Mouse (Mus musculus): Measurements from ENCODE around the gene Foxo4. TPM values are rescaled to one million over a fixed set of nuclear protein-coding genes. Genes with fewer than 3 reads are reported as not detected.

Gene Foxo4
- polyA plus RNA-seq, 1 experiment = 20.0 TPM

GRCm38 (mm10) chrX:101304646-101305045 is 50.3 kb downstream of the Foxo4 start:
- no peak for TF ChIP-seq POLR2AphosphoS2 (IDR thresholded peaks at IDR 0.05; ENCODE audit: insufficient read length, low read depth)
- no peak for TF ChIP-seq MYOG (IDR thresholded peaks at IDR 0.05; ENCODE audit: control insufficient read depth in 1 of 3, insufficient read depth in 1 of 3, insufficient read length in 2 of 3, low read depth in 2 of 3)
- TF ChIP-seq MYOD1 (IDR thresholded peaks at IDR 0.05; ENCODE audit: control insufficient read depth in 1 of 3, insufficient read length in 2 of 3, low read depth in 2 of 3) = no peak
- no peak for TF ChIP-seq POLR2A (IDR thresholded peaks at IDR 0.05; ENCODE audit: insufficient read length, low read depth)
- Histone ChIP-seq H3K4me2 (ENCODE audit: low read depth) (no peak overlapping the region), H3ac (ENCODE audit: control insufficient read depth, insufficient read length) (no peak overlapping the region), H3K4me3 (no peak overlapping the region), H3K27me3 (ENCODE audit: control insufficient read depth, insufficient read depth, insufficient read length) (no peaks in the 10 kb centered on the region), H3K36me3 (ENCODE audit: control insufficient read depth, insufficient read depth) (no peaks in the 10 kb centered on the region), H3K79me2 (ENCODE audit: control insufficient read depth, insufficient read depth) (no peaks in the 10 kb centered on the region)

GRCm38 (mm10) chrX:101309299-101309698 is 55.0 kb downstream of the Foxo4 start:
- H3K4me3 ChIP-seq = no peak overlapping the region
- H3K36me3 ChIP-seq (ENCODE audit: control insufficient read depth, insufficient read depth) = no peaks in the 10 kb centered on the region
- H3K4me2 ChIP-seq (ENCODE audit: low read depth) = no peak overlapping the region
- no peak overlapping the region for H3ac ChIP-seq (ENCODE audit: control insufficient read depth, insufficient read length)
- TF ChIP-seq E2F4 (IDR thresholded peaks at IDR 0.05; ENCODE audit: insufficient read depth) (no peak), TCF12 (IDR thresholded peaks at IDR 0.05; ENCODE audit: insufficient read depth, poor library complexity, severe bottlenecking) (no peak), REST (IDR thresholded peaks at IDR 0.05; ENCODE audit: insufficient read depth, insufficient read length) (no peak), POLR2AphosphoS2 (IDR thresholded peaks at IDR 0.05; ENCODE audit: insufficient read length, low read depth) (no peak), MAX (IDR thresholded peaks at IDR 0.05; ENCODE audit: low read depth) (no peak), USF1 (IDR thresholded peaks at IDR 0.05; ENCODE audit: low read depth) (no peak), SRF (IDR thresholded peaks at IDR 0.05; ENCODE audit: control insufficient read depth, insufficient read length, low read depth) (no peak), MYOD1 (IDR thresholded peaks at IDR 0.05; ENCODE audit: control insufficient read depth in 1 of 3, insufficient read length in 2 of 3, low read depth in 2 of 3) (no peak), TCF3 (IDR thresholded peaks at IDR 0.05; ENCODE audit: insufficient read length, low read depth) (no peak), POLR2A (IDR thresholded peaks at IDR 0.05; ENCODE audit: insufficient read length, low read depth) (no peak), CEBPB (IDR thresholded peaks at IDR 0.05; ENCODE audit: insufficient read depth, poor library complexity, severe bottlenecking) (no peak), MYOG (IDR thresholded peaks at IDR 0.05; ENCODE audit: control insufficient read depth in 1 of 3, insufficient read depth in 1 of 3, insufficient read length in 2 of 3, low read depth in 2 of 3) (no peak)
- no peaks in the 10 kb centered on the region for H3K79me2 ChIP-seq (ENCODE audit: control insufficient read depth, insufficient read depth)
- H3K27me3 ChIP-seq (ENCODE audit: control insufficient read depth, insufficient read depth, insufficient read length) = peaks cover 4% of the 10 kb centered on the region

Other genes starting within 250 kb of the Foxo4 start
- gene Tex11, start 194.9 kb upstream of the Foxo4 start, polyA plus RNA-seq (2012; fragmentation: generic; extraction: Trizol) = not detected
- 19.0 TPM for gene Slc7a3, start 168.5 kb upstream of the Foxo4 start, polyA plus RNA-seq (2012; fragmentation: generic; extraction: Trizol)
- gene Snx12, start 32.0 kb upstream of the Foxo4 start, polyA plus RNA-seq (2012; fragmentation: generic; extraction: Trizol) = 46.3 TPM
- gene Gm614, start 9.5 kb downstream of the Foxo4 start, polyA plus RNA-seq (2012; fragmentation: generic; extraction: Trizol) = not detected
- gene Il2rg, start 13.7 kb downstream of the Foxo4 start, polyA plus RNA-seq (2012; fragmentation: generic; extraction: Trizol) = 4.5 TPM
- not detected for gene Gm20489, start 14.5 kb downstream of the Foxo4 start, polyA plus RNA-seq (2012; fragmentation: generic; extraction: Trizol)
- gene Med12, start 19.5 kb downstream of the Foxo4 start, polyA plus RNA-seq (2012; fragmentation: generic; extraction: Trizol) = 29.6 TPM
- gene Nlgn3, start 44.6 kb downstream of the Foxo4 start, polyA plus RNA-seq (2012; fragmentation: generic; extraction: Trizol) = not detected
- not detected for gene Gjb1, start 121.8 kb downstream of the Foxo4 start, polyA plus RNA-seq (2012; fragmentation: generic; extraction: Trizol)
- 16.9 TPM for gene Zmym3, start 166.3 kb downstream of the Foxo4 start, polyA plus RNA-seq (2012; fragmentation: generic; extraction: Trizol)
- 183 TPM for gene Nono, start 174.8 kb downstream of the Foxo4 start, polyA plus RNA-seq (2012; fragmentation: generic; extraction: Trizol)
- 114 TPM for gene Itgb1bp2, start 194.6 kb downstream of the Foxo4 start, polyA plus RNA-seq (2012; fragmentation: generic; extraction: Trizol)